Mouse (Mus musculus): ENCODE data around the gene Zzz3.

GRCm38 (mm10) chr3:152478599-152479435, 83.5 kb downstream of the Zzz3 start:
- no peak for TF ChIP-seq CTCF (IDR thresholded peaks at IDR 0.05; ENCODE audit: low read depth)
- no peak for TF ChIP-seq EP300 (IDR thresholded peaks at IDR 0.05; ENCODE audit: low read depth)

All from heart, postnatal 0 days (tissue).